Mouse (Mus musculus): ENCODE results near the gene Pitpnc1. TPM values are rescaled to one million over a fixed set of nuclear protein-coding genes. Genes with fewer than 3 reads are reported as not detected.

Pitpnc1 gene
- polyA plus RNA-seq, 2 experiments from 2014 or later: 119 to 141 TPM

DNA sequence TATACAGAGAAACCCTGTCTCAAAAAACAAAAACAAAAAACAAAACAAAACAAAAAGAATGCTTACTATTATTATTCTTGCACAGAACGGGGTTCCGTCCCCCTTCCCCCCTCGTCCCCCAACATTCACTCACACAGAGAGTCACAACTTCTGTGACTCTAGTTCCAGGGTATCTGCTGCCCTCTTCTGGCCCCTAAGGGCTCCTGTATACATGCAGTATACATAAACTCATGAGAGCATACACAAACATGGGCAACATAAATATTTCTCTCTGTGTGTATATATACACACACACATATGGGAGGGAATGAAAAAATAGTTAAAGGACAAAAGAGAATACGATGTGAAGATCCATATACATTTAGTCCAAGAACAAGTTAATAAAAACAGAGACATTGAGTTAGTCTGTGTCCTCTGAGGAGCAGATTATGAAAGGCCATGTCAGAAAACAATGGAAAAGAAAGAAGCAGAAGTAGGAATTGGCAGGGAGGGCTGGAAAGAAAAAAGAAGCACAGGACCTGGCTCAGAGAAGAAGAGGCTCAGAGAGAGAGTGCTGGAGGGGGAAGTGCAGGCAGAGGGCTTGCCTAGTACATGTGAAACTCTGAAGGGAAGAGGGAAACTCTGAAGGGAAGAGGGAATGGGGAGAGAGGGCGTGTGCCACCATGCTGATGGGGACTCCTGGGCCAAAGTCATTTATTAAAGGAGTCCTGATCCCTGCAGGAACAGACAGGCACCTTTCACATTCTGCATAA, 68.5 kb downstream of the Pitpnc1 start:
- ATAC-seq: no peak

DNA sequence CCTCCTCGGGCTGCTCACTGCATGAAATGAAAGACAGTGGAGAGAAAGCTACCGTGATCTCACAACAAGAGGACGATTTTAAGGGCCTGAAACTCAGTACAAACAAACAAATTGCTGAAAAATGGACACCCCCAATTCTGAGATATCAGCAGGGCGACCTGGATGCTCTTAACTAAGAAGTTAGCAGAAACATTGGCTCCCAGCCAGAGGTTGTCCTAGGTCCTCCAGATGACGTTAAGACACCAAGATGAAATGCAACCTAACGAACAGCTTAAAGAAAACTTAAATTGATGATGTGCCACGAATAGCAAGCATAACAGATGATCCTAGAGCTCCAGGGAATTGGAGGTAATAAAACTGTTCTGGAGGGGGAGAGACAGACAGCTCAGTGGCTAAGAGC, 69.7 kb downstream of the Pitpnc1 start:
- no peak for ATAC-seq

DNA sequence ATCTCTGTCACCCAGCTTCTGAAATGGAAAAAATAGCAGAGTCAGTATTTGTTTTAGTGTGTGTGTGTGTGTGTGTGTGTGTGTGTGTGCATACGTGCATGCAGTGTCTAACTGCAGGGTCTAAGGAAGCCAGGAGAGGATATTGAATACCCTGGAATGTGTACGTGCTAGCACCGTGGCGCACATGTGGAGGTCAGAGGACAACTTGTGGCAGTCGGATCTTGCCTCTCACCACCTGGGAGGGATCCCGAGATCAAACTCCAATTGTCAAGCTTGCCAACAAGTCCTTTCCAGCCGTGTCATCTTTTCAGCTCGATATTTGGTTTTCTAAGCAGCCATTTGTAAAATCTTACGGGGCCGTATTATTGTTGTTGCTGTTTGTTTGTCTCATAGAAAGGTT, 70.5 kb downstream of the Pitpnc1 start:
- ATAC-seq: no peak

DNA sequence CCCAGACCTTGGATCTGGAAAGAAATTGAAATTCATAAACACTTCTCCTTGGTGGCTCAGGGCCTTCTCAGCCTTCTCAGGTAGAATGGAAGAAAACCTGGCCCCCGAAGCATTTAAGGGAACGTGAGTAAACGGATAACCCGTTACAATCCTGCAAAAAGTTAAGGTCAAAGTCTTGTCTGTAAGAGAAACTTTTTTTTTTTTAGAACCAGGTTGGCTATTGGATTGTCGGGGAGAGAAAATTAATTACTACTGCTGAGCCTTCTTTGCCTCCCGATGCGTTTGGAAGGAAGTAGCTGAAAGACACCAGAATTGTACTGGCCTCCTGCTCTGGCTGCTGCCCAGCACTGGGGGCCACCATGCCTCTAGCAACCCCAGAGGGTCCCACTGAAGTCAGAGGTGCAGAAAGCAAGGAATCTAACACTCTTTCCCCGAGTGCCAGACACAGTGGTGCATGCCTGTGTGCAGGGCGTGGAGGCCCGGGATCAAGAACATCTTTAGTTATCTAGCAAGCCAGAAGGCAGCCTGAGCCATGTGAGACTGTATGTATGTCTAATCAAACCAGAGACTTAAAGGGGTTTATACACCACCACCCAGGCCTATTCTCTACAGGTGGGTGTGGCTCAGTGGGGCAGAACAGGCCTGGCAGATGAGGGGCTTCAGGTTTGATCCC, 73.0 kb downstream of the Pitpnc1 start:
- no peak for ATAC-seq

DNA sequence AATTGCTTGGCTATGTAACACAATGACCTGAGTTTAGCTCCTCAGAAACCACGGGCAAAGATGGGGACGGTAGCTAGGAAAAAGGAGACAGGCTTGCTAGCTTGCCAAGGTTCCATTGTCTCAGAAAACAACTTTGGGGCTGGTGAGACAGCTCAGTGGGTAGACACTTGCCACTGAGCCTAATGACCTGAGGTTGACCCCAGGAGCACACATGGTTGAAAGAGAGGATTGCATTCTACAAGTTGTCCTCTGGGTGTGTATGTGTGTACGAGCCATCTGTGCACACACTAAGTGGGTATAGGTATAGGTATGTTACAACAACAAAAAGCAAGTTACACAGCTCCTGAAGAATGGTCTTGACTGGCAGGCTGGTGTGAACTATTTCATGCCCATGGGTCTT, 76.3 kb downstream of the Pitpnc1 start:
- peak; percentile 51 for ATAC-seq

DNA sequence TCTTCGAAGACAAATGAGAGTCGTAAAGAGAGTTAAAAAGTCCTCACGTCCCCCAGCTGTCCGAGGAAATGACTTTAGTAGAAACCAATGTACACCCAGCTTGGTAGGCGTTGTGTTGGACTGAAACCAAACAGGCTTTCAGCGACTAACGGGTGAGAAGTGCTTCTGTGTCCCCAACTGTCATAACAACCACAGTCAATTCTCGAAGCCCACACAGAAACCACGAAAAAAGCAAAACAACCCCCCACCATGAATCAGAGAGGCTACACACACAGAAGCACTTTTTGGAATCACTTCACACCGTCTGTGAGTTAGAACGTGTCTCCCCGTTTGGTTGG, 76.7 kb downstream of the Pitpnc1 start:
- ATAC-seq: peak; percentile 64

DNA sequence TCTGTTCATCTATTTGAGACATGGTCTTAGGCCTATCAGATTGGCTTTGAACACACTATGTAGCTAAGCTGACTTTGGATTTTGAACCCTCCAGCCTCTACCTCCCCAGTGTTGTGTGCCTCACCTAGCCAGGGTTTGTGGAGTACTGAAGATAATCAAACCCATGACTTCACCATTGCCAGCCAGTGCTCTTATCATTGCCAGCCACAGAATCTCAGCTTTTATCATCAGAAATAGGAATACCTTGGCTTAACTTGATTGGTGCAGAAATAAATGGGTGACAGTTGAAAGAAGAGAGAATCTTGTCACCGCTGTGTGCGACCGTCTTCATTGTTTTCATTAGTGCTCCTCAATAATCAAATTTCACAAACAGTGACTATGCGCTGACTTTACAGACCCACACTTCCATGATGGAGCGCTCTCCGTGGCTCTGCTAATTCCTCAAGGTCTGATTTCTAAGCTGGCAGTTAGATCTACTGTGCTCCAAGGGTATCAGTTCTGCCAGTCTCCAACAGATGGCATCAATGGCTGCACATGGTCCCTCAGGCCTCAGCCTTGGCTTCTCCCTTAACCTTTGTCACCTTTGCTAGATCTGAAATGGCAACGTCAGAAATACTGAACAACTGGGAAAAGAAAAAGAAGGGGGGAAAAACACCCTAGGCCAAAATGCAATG, 77.2 kb downstream of the Pitpnc1 start:
- peak; percentile 69 for ATAC-seq

DNA sequence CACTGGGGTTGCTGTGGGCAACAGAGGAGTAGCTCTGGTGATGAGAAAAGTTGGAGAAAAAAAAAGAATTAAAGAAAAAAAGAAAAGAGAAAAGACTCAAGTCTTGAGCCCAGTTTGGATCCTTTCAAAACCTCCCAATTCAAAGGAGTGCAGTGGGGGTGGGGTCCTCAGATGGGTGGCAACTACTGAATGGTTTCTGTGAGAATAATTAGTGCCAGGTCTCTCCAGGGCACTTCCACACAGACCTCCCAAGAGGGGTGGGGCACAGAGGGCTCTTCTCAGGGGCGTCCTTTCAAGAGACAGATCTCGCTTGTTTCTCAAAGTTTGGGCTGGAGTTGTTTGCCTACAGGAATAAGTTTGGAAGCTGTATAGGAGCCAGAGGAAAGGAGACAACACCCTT, 80.0 kb downstream of the Pitpnc1 start:
- no peak for ATAC-seq

DNA sequence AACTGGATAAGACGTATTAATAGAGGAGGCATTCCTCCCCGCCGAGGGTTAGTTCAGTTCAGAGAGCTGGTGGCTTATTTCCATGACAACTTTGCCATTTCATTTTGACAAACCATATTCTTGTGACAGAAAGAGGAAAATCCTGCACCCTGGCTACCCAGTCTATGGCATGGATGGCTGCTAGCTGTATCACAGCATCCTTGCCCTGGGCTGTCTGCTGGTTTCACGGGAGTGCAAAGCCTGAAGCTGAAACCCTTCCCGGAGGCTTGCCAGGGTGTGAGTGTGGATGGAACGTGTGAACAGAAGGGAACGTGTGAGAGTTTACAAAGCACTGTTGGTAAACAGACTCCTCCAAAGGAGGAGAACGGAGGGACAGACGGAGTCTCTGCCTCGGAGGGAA, 80.5 kb downstream of the Pitpnc1 start:
- ATAC-seq: no peak

DNA sequence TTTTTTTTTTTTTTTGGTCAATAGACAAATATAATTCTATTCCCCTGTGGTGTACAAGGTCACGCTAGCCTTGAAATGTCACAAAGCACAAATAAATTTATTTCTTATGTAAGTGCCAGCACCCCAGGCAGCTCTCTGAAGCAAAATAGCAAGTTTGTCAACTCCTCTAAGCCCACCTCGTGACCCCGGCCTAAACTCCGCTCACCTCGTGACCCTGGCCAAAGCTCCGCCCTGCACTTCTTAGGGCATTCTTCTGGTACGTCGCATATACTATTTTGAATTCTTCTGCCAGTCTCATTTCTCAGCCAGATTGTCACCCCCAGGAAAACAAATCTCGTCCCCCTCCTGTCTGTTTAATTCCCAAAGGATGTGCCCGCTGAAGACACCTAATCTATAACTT, 84.0 kb downstream of the Pitpnc1 start:
- ATAC-seq: no peak

DNA sequence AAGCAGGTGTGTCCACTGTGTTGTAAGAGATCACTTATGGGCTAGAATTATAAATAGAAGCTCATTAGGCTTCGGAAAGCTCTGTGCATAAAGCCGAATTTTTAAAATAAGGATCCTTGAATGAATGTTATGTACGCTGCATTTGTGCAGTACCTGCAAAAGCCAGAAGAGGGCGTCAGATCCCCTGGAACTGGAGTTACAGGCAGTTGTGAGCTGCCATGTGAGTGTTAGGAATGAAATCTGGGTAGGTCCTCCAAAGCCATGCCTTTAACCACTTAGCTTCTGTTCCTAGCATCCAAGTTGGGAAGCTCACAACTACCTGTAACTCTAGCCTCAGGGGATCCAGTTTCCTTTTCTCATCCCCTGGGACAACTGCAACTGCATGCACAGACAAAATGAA, 85.2 kb downstream of the Pitpnc1 start:
- no peak for ATAC-seq

DNA sequence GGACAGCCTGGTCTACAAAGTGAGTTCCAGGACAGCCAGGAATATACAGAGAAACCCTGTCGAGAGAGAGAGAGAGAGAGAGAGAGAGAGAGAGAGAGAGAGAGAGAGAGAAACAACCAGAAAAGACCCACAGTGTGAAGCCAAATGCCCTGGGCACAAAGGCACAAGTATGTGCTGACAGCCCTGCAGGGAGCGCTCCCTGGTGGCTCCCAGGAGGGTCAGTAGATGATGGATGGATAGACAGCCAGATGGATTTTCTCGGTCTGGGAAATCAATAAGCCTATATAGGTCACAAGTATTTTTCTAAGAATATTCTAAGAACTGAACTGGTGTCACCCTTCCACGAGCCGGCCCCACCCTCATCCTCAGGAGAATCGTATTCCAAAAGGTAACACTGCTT, 86.5 kb downstream of the Pitpnc1 start:
- ATAC-seq: no peak

DNA sequence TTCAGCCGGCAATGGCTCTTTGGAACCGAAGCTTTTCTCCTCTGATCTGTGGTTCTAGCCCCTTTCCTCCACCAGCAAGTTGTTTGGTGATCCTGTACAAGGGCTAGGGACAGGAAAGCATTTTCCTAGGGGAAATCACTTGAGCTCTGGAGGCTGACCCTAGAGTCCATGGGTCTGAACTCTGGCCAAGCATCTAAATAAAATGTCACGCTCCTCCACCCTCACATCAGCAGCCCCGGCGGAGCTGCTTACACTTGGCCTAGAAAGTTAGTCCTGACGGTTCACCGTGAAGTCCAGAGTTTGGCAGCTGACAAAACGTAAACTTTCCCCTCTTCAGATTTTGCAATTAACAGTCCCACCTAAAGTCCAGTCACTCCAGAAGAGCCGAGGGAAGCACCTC, 90.5 kb downstream of the Pitpnc1 start:
- no peak for ATAC-seq

DNA sequence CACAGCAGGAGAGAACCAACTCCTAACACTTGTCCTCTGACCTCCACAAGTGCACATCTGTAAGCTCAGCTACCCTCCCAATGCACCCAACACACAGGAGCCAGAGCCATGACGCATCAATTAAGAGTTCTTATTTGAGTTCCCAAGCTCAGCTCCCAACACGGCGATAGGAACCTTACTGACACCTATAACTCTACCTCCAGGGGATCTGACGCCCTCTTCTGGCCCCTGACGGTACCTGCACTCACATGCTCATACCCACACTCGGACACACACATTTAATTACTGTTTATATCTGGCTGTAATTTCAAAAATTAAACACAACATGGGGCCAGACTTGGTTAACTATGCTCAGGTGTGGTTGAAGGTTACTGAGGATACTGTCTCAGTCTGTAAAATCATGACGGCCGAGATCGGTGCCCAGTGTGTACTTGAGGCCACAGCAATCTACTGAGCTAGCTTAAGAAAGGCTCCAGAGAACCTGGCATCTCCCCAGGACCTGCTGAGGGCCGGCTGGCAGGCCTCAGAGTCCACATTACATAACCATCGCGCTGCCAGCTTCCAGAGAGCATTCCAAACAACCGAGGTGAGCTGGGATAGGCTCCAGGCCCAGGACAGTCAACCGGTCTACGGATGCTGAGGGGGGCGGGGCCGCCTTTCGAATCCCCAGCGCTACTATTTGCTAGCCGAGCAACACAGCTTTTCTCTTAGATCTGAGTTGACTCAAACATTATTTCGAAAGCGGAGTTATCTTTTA, 91.2 kb downstream of the Pitpnc1 start:
- no peak for ATAC-seq

DNA sequence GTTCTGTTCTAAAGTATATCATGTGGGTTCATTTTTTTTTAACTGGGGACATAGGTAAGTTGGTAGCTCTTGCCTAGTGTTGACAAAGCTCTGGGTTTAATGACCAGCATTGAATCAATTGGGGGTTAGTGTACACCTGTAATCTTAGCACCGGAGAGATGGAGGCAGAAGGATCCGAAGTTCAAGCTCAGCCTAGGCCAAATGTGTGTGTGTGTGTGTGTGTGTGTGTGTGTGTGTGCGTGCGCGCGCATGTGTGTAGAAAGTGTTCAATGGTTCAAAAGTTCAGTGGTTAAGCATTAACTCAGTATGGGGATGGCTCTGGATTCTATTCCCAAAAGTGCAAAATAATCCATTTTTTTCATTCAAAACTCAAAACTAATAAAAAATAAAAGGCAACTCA, 93.2 kb downstream of the Pitpnc1 start:
- ATAC-seq: no peak

DNA sequence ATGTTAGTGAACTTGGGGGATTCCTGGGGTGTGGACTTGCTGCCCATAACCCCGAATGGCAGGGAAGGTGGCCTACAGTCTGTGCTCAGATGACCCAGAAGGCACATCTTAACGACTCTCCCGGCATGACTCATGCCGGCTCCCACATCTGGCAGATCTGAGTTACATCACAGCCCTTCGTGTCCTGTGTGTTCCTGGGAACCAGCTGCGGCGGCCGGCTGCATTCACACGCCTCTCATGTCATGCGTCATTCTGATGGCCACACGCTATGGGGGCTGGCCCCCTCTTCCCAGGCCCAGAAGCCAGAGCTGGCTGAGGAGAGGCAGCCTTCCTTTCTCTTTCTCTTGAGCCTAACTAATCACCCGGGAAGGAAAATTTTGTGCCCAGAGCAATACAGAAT, 94.2 kb downstream of the Pitpnc1 start:
- ATAC-seq: no peak

DNA sequence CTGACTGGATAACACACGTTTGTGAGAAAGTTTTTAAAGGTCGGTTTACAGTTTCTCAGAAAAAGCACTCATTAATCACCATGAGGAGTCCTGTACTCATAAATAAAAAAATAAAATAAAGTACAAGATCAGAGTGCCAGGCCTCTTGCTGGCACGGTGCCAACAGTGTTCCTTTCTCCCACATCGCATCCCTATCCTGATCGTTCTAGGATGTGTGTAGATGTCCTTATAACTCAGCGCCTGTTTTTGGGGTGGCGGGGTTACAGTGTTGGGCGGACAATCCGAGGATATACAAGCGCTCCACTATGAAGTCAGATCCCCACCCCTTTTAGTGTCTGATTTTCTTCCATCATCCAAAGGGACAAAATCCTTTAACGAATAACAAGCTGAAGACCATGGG, 94.7 kb downstream of the Pitpnc1 start:
- no peak for ATAC-seq

DNA sequence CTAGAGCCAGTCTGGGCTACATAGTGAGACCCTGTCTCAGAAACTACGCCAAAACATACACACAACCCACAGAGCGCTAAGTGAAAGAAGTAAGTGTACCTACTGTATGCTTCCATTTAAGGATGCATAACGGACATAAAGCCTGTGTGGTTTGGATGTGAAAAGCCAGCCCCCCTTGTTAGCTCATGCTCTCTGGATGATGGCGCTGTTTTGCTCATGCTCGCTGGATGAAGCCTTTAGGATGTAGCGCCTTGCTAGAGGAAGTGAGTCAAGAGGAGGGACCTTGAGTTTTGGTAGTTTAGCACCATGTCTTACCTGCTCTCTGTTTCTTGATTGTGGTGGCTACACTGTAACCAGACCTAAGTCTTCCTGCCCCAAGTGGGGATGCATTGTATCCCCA, 96.9 kb downstream of the Pitpnc1 start:
- no peak for ATAC-seq

DNA sequence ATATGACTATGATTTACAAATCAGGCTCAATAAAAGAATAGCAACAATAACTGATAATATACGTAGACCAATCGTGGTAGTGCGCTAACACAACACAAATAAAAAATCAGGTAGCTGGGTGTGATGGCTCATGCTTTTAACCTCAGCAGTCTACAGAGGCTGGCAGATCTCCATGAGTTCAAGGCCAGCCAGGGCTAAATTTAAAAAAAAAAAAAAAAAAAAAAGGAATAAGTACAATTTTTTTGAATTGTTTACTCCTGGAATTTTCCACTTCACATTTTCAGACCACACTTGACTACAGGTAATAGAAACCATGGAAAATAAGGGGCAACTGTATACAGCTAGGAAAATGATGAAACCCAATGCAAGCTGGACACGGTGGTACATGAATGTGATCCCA, 97.3 kb downstream of the Pitpnc1 start:
- no peak for ATAC-seq

DNA sequence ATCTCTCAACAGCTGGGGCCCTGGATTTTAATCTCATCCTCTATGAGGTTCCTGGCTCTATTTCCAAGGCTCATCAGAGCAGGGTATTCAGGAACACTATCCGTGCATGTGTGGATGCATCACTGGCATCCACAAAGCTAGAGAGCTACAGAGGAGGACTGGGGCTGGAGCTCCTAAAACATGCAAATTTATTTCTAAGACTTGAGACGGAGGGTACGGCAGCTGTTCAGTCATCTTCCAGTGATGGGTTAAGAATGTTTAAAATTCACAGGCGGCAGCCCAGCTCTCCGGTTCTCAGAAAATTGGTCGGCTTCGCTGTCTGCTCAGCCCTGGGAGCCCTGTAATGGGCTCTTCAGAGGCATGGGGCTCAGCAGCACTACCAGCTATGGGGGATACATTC, 97.8 kb downstream of the Pitpnc1 start:
- no peak for ATAC-seq

DNA sequence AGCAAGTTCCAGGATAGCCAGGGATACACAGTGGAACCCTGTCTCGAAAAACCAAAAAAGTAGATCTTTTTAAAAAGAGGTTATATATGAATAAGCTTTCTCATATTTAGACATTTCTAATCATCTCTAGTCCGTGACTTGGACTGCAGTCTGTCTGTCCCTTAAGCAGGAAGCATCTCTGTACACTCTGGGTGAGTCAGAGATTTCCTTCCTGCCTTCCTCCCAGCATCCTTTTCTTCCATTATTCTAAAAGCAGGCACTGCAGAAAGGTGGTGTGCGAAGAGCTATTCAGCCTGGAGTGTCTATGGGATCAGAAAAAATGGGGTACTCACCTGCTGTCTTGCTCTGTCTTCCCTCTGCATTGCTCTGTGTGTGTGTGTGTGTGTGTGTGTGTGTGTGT, 100.0 kb downstream of the Pitpnc1 start:
- no peak for ATAC-seq

DNA sequence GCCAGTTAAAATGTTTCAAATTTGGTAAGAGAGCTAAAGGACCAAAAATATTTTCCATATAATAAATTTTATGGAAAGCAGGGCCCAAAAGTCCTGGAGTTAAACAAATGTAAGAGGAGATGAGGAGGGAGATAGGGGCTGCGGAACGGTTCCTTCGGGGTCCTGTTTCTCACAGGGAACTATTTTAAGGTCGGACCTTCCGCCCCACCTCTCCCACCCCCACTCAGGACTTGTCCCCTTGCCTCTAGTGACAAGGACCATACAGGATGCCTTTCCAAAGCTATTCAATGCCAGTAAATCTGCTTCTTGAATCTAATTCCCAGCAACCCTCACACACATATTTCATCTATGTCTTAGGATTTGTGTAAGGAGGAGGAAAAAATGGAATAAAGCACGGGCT, 100.8 kb downstream of the Pitpnc1 start:
- no peak for ATAC-seq

DNA sequence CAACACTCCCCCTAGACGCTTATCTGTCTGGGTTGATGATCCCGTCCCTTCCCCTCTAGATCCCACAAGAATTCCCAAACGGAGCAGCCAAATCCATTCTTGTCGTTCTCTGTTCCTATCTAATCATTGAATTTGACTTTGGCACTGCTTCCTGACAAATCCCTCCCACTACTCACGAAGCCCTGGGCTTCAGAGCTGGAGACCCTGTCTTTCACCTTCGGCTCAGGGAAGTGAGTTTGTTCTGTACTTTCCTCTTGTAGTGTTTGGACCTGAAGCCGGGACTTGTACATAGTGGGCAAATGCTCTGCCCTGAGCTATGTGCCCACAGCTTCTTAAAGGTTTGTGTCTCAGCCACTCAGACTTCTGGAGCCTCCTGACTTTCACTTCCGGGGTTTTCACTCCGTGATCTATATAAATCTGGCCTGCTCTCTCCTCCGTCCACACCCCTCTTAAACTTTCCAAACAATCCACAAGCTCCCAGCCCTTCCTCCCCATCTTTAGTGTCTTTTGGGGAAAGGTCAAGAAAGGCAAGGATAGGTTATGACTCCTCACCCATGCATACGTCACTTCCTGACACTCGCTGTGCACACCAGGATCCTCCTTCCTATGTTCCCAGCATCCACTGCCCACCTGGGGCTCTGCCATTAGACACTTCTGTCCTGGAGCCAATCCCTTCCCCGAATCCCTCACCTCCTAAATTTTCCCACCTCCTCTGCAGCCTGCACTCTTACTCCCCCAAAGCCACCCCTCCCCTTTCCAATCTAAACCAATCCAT, 104.4 kb downstream of the Pitpnc1 start:
- no peak for ATAC-seq

Data from CD4-positive, CD25-positive, alpha-beta regulatory T cell, adult 4 months (primary cell).